Mouse (Mus musculus) megakaryocyte, embryonic 14.5 days (primary cell): ENCODE measurements around the gene Rtl6. TPM values are rescaled to one million over a fixed set of nuclear protein-coding genes. Genes with fewer than 3 reads are reported as not detected.
A peak's percentile ranks its signal among the peaks of the same experiment; 100 is the strongest.

Experiments
- H3K27me3 ChIP-seq: replicated peaks from 2 replicates; pipeline ENCODE3; 2012; ENCODE audit warnings: inconsistent platforms
- H3K36me3 ChIP-seq: replicated peaks from 2 replicates; pipeline ENCODE3; 2012; ENCODE audit warnings: low read length, inconsistent platforms, mixed read lengths
- H3K4me1 ChIP-seq: 2 replicates; pipeline ENCODE4 v1.6.1; 2012; ENCODE audit warnings: inconsistent platforms
- H3K4me3 ChIP-seq: replicated peaks from 2 replicates; pipeline ENCODE3; 2012; ENCODE audit warnings: moderate library complexity, mild to moderate bottlenecking, inconsistent platforms
- H3K9me3 ChIP-seq: 2 replicates; pipeline ENCODE4 v1.6.1; 2012; ENCODE audit warnings: inconsistent platforms
- FLI1 ChIP-seq: IDR thresholded peaks from 2 replicates; pipeline ENCODE4 v1.6.1; 2012; ENCODE audit warnings: low read length, inconsistent platforms, mixed read lengths
- GATA1 ChIP-seq: IDR thresholded peaks from 3 replicates; pipeline ENCODE4 v1.6.1; 2012; ENCODE audit warnings: mixed read lengths, low read length, inconsistent platforms, borderline replicate concordance
- polyA plus RNA-seq: library from polyadenylated mRNA; stranded (reverse); fragments of >175 nt; gene quantifications from 2 replicates; pipeline ENCODE4 v1.2.3, GENCODE M21; 2012; ENCODE audit warnings: low replicate concordance; ENCODE audit not compliant: insufficient read depth

The Rtl6 gene
- polyA plus RNA-seq, 1 experiment = 0.07 TPM

GRCm38 (mm10) chr15:84518540-84518939 is 39.1 kb downstream of the Rtl6 start:
- Histone ChIP-seq H3K9me3 (peaks cover 5% of the 10 kb centered on the region), H3K27me3 (peaks cover 73% of the 10 kb centered on the region), H3K4me1 (peaks cover under 1% of the 10 kb centered on the region; the same call in 1 of the 2 replicates), H3K36me3 (no peaks in the 10 kb centered on the region), H3K4me3 (no peak overlapping the region)
- TF ChIP-seq FLI1 (no peak), GATA1 (no peak)

GRCm38 (mm10) chr15:84512626-84513296 is 44.9 kb downstream of the Rtl6 start:
- H3K27me3 ChIP-seq = peaks cover 73% of the 10 kb centered on the region
- H3K4me3 ChIP-seq = peak overlapping the region; percentile 14
- H3K36me3 ChIP-seq = no peaks in the 10 kb centered on the region
- peaks cover 18% of the 10 kb centered on the region for H3K9me3 ChIP-seq
- peaks cover 19% of the 10 kb centered on the region for H3K4me1 ChIP-seq
- TF ChIP-seq FLI1 = no peak
- TF ChIP-seq GATA1 = no peak

GRCm38 (mm10) chr15:84509981-84510380 is 47.6 kb downstream of the Rtl6 start:
- no peak for TF ChIP-seq FLI1
- no peak for TF ChIP-seq GATA1
- H3K4me1 ChIP-seq = peaks cover 19% of the 10 kb centered on the region
- H3K27me3 ChIP-seq = peaks cover 68% of the 10 kb centered on the region
- H3K9me3 ChIP-seq = peaks cover 24% of the 10 kb centered on the region
- H3K36me3 ChIP-seq = no peaks in the 10 kb centered on the region
- H3K4me3 ChIP-seq = no peak overlapping the region

GRCm38 (mm10) chr15:84509161-84509560 is 48.5 kb downstream of the Rtl6 start:
- Histone ChIP-seq H3K27me3 (peaks cover 72% of the 10 kb centered on the region), H3K36me3 (no peaks in the 10 kb centered on the region), H3K4me1 (peaks cover 19% of the 10 kb centered on the region), H3K9me3 (peaks cover 24% of the 10 kb centered on the region), H3K4me3 (no peak overlapping the region)
- no peak for TF ChIP-seq GATA1
- TF ChIP-seq FLI1 = no peak

GRCm38 (mm10) chr15:84506026-84506425 is 51.6 kb downstream of the Rtl6 start:
- no peaks in the 10 kb centered on the region for H3K36me3 ChIP-seq
- H3K9me3 ChIP-seq = 0 out of 2 replicates have a peak, but pooled peaks cover 6% of the 10 kb centered on the region
- H3K27me3 ChIP-seq = peaks cover 64% of the 10 kb centered on the region
- H3K4me1 ChIP-seq = no peaks in the 10 kb centered on the region
- TF ChIP-seq FLI1 = no peak
- no peak for TF ChIP-seq GATA1
- no peak overlapping the region for H3K4me3 ChIP-seq

GRCm38 (mm10) chr15:84504895-84505294 is 52.7 kb downstream of the Rtl6 start:
- H3K9me3 ChIP-seq = 0 out of 2 replicates have a peak, but pooled peaks cover 6% of the 10 kb centered on the region
- H3K4me3 ChIP-seq = no peak overlapping the region
- no peaks in the 10 kb centered on the region for H3K36me3 ChIP-seq
- H3K27me3 ChIP-seq = peaks cover 68% of the 10 kb centered on the region
- H3K4me1 ChIP-seq = no peaks in the 10 kb centered on the region
- TF ChIP-seq FLI1 = no peak
- no peak for TF ChIP-seq GATA1

Other genes starting within 250 kb of the Rtl6 start
- gene Parvg, start 233.8 kb downstream of the Rtl6 start, polyA plus RNA-seq = 11.6 and 38.7 TPM in 2 replicates
- not detected in 2 replicates for gene Shisal1, start 110.7 kb downstream of the Rtl6 start, polyA plus RNA-seq
- gene Prr5, start 111.8 kb upstream of the Rtl6 start, polyA plus RNA-seq = 6.3 and 8.8 TPM in 2 replicates
- 0.91 TPM in 1 of 2 replicates, not detected in the other for gene Arhgap8, start 162.2 kb upstream of the Rtl6 start, polyA plus RNA-seq